In the genomic region with DNA sequence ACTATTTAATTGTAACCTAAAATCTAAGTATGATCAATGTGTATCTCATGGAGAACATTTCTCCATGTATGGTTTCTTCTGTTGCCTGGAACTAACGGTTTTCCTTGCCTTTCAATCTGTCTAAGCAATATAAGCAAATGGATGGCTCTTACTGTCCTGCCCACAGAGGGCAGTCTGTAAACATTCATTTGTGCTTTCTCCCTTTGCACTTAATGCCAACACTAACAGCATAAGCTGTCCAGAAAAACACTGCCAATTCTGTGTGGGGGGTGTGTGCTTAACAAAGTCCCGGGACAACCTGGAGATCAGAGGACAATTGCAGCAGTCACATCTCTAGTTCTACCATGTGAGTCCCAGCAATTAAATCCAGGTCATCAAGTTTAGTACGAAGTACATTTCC, we compare ENCODE assay signal across 16 mouse cellular contexts. TPM values are rescaled to one million over a fixed set of nuclear protein-coding genes. Genes with fewer than 3 reads are reported as not detected.
DNase-seq lines count a peak whose midpoint lies in the region; ATAC-seq and TF ChIP-seq lines count a peak whose summit lies in the region.
"Had no signal": no experiment of that assay in that cellular context is flagged by ENCODE, and none has a peak within 500 bp of the region (broad histone marks: within the 10 kb centered on the region; RNA-seq: fewer than 3 reads in every experiment).

No protein-coding gene starts in this region.

- 68% methylated on average over 3 of the region's 3 CpGs for WGBS in heart, adult 2 months
- WGBS in heart, embryonic 11.5 days (ENCODE audit: insufficient replicate concordance): 74% methylated on average over 3 of the region's 3 CpGs

- H3K27ac ChIP-seq in heart, adult 2 months: no peak overlapping the region
- no peak overlapping the region for H3K27ac ChIP-seq in heart, embryonic 11.5 days (ENCODE audit: low read depth, low read length)
- H3K27ac ChIP-seq: embryonic facial prominence, embryonic 15.5 days; hindbrain, embryonic 15.5 days; liver, embryonic 12.5 days; midbrain, embryonic 15.5 days; neural tube, embryonic 15.5 days had no signal

- H3K9me3 ChIP-seq in heart, embryonic 11.5 days (replicated peaks; ENCODE audit: control insufficient read depth, low read length): no peaks in the 10 kb centered on the region
- H3K9me3 ChIP-seq: embryonic facial prominence, embryonic 15.5 days; hindbrain, embryonic 15.5 days; liver, embryonic 12.5 days; midbrain, embryonic 15.5 days; neural tube, embryonic 15.5 days had no signal

- TF ChIP-seq CTCF in heart, adult 2 months (IDR thresholded peaks at IDR 0.05): peak; percentile 50
- no peak for TF ChIP-seq CTCF in brain, embryonic 14.5 days (IDR thresholded peaks at IDR 0.05; ENCODE audit: borderline replicate concordance, extremely low read depth, insufficient read depth, insufficient read length)

- intact Hi-C loops in heart, adult 2 months (cut with DNase I): loop anchor here (5.0 kb wide), 1 partner anchor 173 kb away; no protein-coding TSS in a partner anchor

- H3K4me3 ChIP-seq in heart, adult 2 months: no peak overlapping the region
- H3K4me3 ChIP-seq in heart, embryonic 11.5 days (ENCODE audit: low read depth, low read length): no peak overlapping the region
- H3K4me3 ChIP-seq: embryonic facial prominence, embryonic 15.5 days; hindbrain, embryonic 15.5 days; liver, embryonic 12.5 days; midbrain, embryonic 15.5 days; neural tube, embryonic 15.5 days had no signal

- H3K9ac ChIP-seq in heart, adult 2 months (ENCODE audit: low read depth, low read length): no peak overlapping the region
- H3K9ac ChIP-seq in heart, embryonic 11.5 days (ENCODE audit: low read depth, low read length): no peak overlapping the region
- H3K9ac ChIP-seq: embryonic facial prominence, embryonic 15.5 days; hindbrain, embryonic 15.5 days; liver, embryonic 12.5 days; midbrain, embryonic 15.5 days; neural tube, embryonic 15.5 days had no signal

- H3K36me3 ChIP-seq in heart, adult 2 months (ENCODE audit: control insufficient read depth, insufficient read depth, low read length): no peaks in the 10 kb centered on the region
- H3K36me3 ChIP-seq in heart, embryonic 11.5 days (ENCODE audit: control insufficient read depth, insufficient read depth, low read length): no peaks in the 10 kb centered on the region
- H3K36me3 ChIP-seq: embryonic facial prominence, embryonic 15.5 days; liver, embryonic 12.5 days; midbrain, embryonic 15.5 days; neural tube, embryonic 15.5 days had no signal

- TF ChIP-seq EP300 in heart, adult 2 months (IDR thresholded peaks at IDR 0.05; ENCODE audit: insufficient read depth, low read depth, low read length): no peak

- no peak overlapping the region for H3K4me2 ChIP-seq in heart, embryonic 11.5 days
- H3K4me2 ChIP-seq: embryonic facial prominence, embryonic 15.5 days; hindbrain, embryonic 15.5 days; liver, embryonic 12.5 days; midbrain, embryonic 15.5 days; neural tube, embryonic 15.5 days had no signal

- no peak for DNase-seq in heart, adult 2 months
- peak; percentile 8 for DNase-seq in layer of hippocampus, adult 11-12 months (ENCODE audit: low spot score)
- no peak for DNase-seq in layer of hippocampus, postnatal 36 days
- peak; percentile 49 for DNase-seq in brain, embryonic 14.5 days (ENCODE audit: low read depth)
- peak; percentile 5 for DNase-seq in fibroblast of lung, adult 2 months (ENCODE audit: low read depth)
- DNase-seq in urinary bladder, postnatal 4 days (ENCODE audit: low spot score in 2 of 2): no peak
- DNase-seq in adrenal gland, postnatal 36 days: no peak
- DNase-seq: adrenal gland, adult 2 months; right cerebral cortex, postnatal 25 days; thymus, postnatal 36 days had no signal

- no peaks in the 10 kb centered on the region for H3K79me2 ChIP-seq in heart, adult 2 months (replicated peaks; ENCODE audit: control insufficient read depth, insufficient read depth, low read length)

- no peaks in the 10 kb centered on the region for H3K27me3 ChIP-seq in heart, adult 2 months (ENCODE audit: control insufficient read depth, insufficient read depth, low read length)
- H3K27me3 ChIP-seq in heart, embryonic 11.5 days (ENCODE audit: control insufficient read depth, insufficient read depth, low read length): no peaks in the 10 kb centered on the region
- H3K27me3 ChIP-seq: embryonic facial prominence, embryonic 15.5 days; hindbrain, embryonic 15.5 days; liver, embryonic 12.5 days; midbrain, embryonic 15.5 days; neural tube, embryonic 15.5 days had no signal

- H3K4me1 ChIP-seq in heart, adult 2 months (ENCODE audit: control insufficient read depth, insufficient read depth, low read length): no peaks in the 10 kb centered on the region
- H3K4me1 ChIP-seq in heart, embryonic 11.5 days (ENCODE audit: control insufficient read depth, insufficient read depth, low read length): no peaks in the 10 kb centered on the region
- H3K4me1 ChIP-seq: embryonic facial prominence, embryonic 15.5 days; hindbrain, embryonic 15.5 days; liver, embryonic 12.5 days; midbrain, embryonic 15.5 days; neural tube, embryonic 15.5 days had no signal

- ATAC-seq in heart, embryonic 11.5 days (replicated peaks; ENCODE audit: insufficient number of reproducible peaks, low FRiP score, low TSS enrichment): no peak
- ATAC-seq: liver, embryonic 12.5 days; midbrain, embryonic 15.5 days had no signal

- TF ChIP-seq POLR2A in heart, adult 2 months (IDR thresholded peaks at IDR 0.05; ENCODE audit: insufficient read depth, low read depth, low read length): no peak
- no peak for TF ChIP-seq POLR2A in brain, embryonic 14.5 days (IDR thresholded peaks at IDR 0.05; ENCODE audit: borderline replicate concordance, extremely low read depth, insufficient read depth, insufficient read length, poor library complexity, severe bottlenecking)

RNA-seq across cellular contexts. Expression of a gene that starts 57.7 kb away (rescaled TPM):
- 1 to 10 TPM; 1.9 to 2.4 TPM for total RNA-seq in heart, adult 2 months (2021)
- polyA plus RNA-seq in heart, adult 2 months (2012; rRNA removed): 0.94 and 1.4 TPM in 2 replicates
- polyA plus RNA-seq in heart, embryonic 11.5 days (2014; fragmentation: Nextera tagmentation; extraction: Ambion mirVana): 5.0 and 5.9 TPM in 2 replicates
- 10 to 100 TPM; 17.6 to 18.1 TPM for total RNA-seq in layer of hippocampus, postnatal 36 days (2021)
- 15.5 and 16.7 TPM in 2 replicates for polyA plus RNA-seq in brain, embryonic 14.5 days (2012; rRNA removed)
- 1 to 10 TPM; 7.3 to 8.7 TPM for total RNA-seq in adrenal gland, postnatal 36 days (2021)

Comparison
In these comparisons a context has a peak if more than half of its experiments do, and no peak if none do; other contexts are left out.
1. DNase-seq: peak in layer of hippocampus, adult 11-12 months (single experiment), brain, embryonic 14.5 days (single experiment) and fibroblast of lung, adult 2 months (single experiment); none in heart, adult 2 months (0 of 2), layer of hippocampus, postnatal 36 days (0 of 2), urinary bladder, postnatal 4 days (0 of 2) and adrenal gland, postnatal 36 days (0 of 2).